Mouse (Mus musculus) CH12.LX (cell line): Measurements from ENCODE around the gene Grid1. TPM values are rescaled to one million over a fixed set of nuclear protein-coding genes. Genes with fewer than 3 reads are reported as not detected.

ENCODE experiments used
- DNase-seq: peaks from one replicate; pipeline ENCODE4 v3.0.0-alpha.2; 2013; ENCODE audit errors: extremely low read depth
- H3K27ac ChIP-seq: 2 replicates; pipeline ENCODE4 v1.5.1; 2012; ENCODE audit warnings: low read depth, mild to moderate bottlenecking, control low read depth, moderate library complexity; ENCODE audit not compliant: insufficient read depth
- H3K27me3 ChIP-seq: replicated peaks from 2 replicates; pipeline ENCODE3; 2012; ENCODE audit warnings: inconsistent platforms
- H3K36me3 ChIP-seq, 2 experiments: replicated peaks in 1 of 2; 2 replicates each; pipeline versions ENCODE3 to v1.6.1; 2012; ENCODE audit warnings: inconsistent platforms in 1 of 2, low read length in 1 of 2, mild to moderate bottlenecking in 1 of 2, mixed read lengths in 1 of 2, moderate library complexity in 1 of 2; ENCODE audit not compliant: control insufficient read depth in 1 of 2, insufficient read depth in 1 of 2
- H3K4me1 ChIP-seq, 2 experiments: 2 replicates each; pipeline ENCODE4 v1.6.1; 2012; ENCODE audit warnings: inconsistent platforms in 1 of 2, moderate library complexity in 1 of 2; ENCODE audit not compliant: insufficient read depth in 2 of 2, control insufficient read depth in 1 of 2
- H3K4me2 ChIP-seq: 2 replicates; pipeline ENCODE4 v1.6.1; 2012; ENCODE audit warnings: low read depth, mild to moderate bottlenecking, control low read depth; ENCODE audit not compliant: poor library complexity, insufficient read depth, severe bottlenecking
- H3K4me3 ChIP-seq, 3 experiments: fragments of 150-350 bp in 1 of 3; sonication (generic) in 1 of 3; replicated peaks in 1 of 3; 2 replicates each; pipeline versions ENCODE3 to v1.5.1; 2011 to 2012; ENCODE audit warnings: low read depth in 2 of 3, low read length in 2 of 3, mild to moderate bottlenecking in 2 of 3, moderate library complexity in 2 of 3, control low read depth in 1 of 3, improper control_type of control experiment in 1 of 3, inconsistent platforms in 1 of 3, mixed read lengths in 1 of 3; ENCODE audit not compliant: poor library complexity in 1 of 3
- H3K79me2 ChIP-seq: replicated peaks from 2 replicates; pipeline ENCODE4 v1.6.1; 2012; ENCODE audit warnings: mild to moderate bottlenecking, moderate library complexity; ENCODE audit not compliant: control insufficient read depth, poor library complexity, insufficient read depth, severe bottlenecking; ENCODE audit errors: extremely low read depth
- H3K9ac ChIP-seq: 2 replicates; pipeline ENCODE4 v1.6.1; 2012; ENCODE audit warnings: low read depth, mild to moderate bottlenecking, control low read depth, moderate library complexity; ENCODE audit not compliant: insufficient read depth
- H3K9me3 ChIP-seq: replicated peaks from 2 replicates; pipeline ENCODE3; 2012; ENCODE audit warnings: low read length, inconsistent platforms, mixed read lengths
- CHD1 ChIP-seq: IDR thresholded peaks from 2 replicates; pipeline ENCODE4 v1.6.1; 2012; ENCODE audit warnings: low read depth, low read length, improper control_type of control experiment, inconsistent platforms
- CTCF ChIP-seq, 2 experiments: IDR thresholded peaks in 1 of 2; conservative IDR thresholded peaks in 1 of 2; 2 replicates each; pipeline ENCODE4 v1.5.1; 2011 to 2012; ENCODE audit warnings: low read depth in 2 of 2, low read length in 2 of 2, improper control_type of control experiment in 1 of 2, inconsistent platforms in 1 of 2, mild to moderate bottlenecking in 1 of 2, moderate library complexity in 1 of 2
- E2F4 ChIP-seq: IDR thresholded peaks from 2 replicates; pipeline ENCODE4 v1.6.1; 2011; ENCODE audit warnings: low read depth, low read length, improper control_type of control experiment; ENCODE audit not compliant: insufficient replicate concordance
- ELF1 ChIP-seq: IDR thresholded peaks from 2 replicates; pipeline ENCODE4 v1.6.1; 2014; ENCODE audit warnings: low read depth, mild to moderate bottlenecking, inconsistent platforms, low read length, improper control_type of control experiment
- IRF4 ChIP-seq: IDR thresholded peaks from 2 replicates; pipeline ENCODE4 v1.6.1; 2014; ENCODE audit warnings: low read depth, mild to moderate bottlenecking, inconsistent platforms, low read length, improper control_type of control experiment
- MAFK ChIP-seq: IDR thresholded peaks from 2 replicates; pipeline ENCODE4 v1.6.1; 2011; ENCODE audit warnings: low read length, improper control_type of control experiment; ENCODE audit not compliant: insufficient replicate concordance
- MYC ChIP-seq: IDR thresholded peaks from 2 replicates; pipeline ENCODE4 v1.6.1; 2011; ENCODE audit warnings: low read depth, mild to moderate bottlenecking, improper control_type of control experiment, low read length
- NELFE ChIP-seq: IDR thresholded peaks from 2 replicates; pipeline ENCODE4 v1.6.1; 2011; ENCODE audit warnings: low read depth, low read length, improper control_type of control experiment
- NRF1 ChIP-seq: IDR thresholded peaks from 2 replicates; pipeline ENCODE4 v1.6.1; 2014; ENCODE audit warnings: low read depth, mild to moderate bottlenecking, inconsistent platforms, low read length, improper control_type of control experiment, moderate library complexity
- PAX5 ChIP-seq: IDR thresholded peaks from 2 replicates; pipeline ENCODE4 v1.6.1; 2012; ENCODE audit warnings: low read length, inconsistent platforms, mixed read lengths
- POLR2A ChIP-seq: IDR thresholded peaks from 2 replicates; pipeline ENCODE4 v1.6.1; 2011; ENCODE audit warnings: low read depth, mild to moderate bottlenecking, improper control_type of control experiment, low read length
- RCOR1 ChIP-seq: conservative IDR thresholded peaks from 2 replicates; pipeline ENCODE4 v1.6.1; 2012; ENCODE audit warnings: low read depth, mild to moderate bottlenecking, inconsistent platforms, low read length, improper control_type of control experiment
- USF2 ChIP-seq: conservative IDR thresholded peaks from 2 replicates; pipeline ENCODE4 v1.6.1; 2011; ENCODE audit warnings: low read depth, low read length, improper control_type of control experiment
- ZC3H11A ChIP-seq: IDR thresholded peaks from 2 replicates; pipeline ENCODE4 v1.6.1; 2012; ENCODE audit warnings: low read depth, mild to moderate bottlenecking, inconsistent platforms, low read length, improper control_type of control experiment
- ZKSCAN1 ChIP-seq: IDR thresholded peaks from 2 replicates; pipeline ENCODE4 v1.6.1; 2012; ENCODE audit warnings: low read depth, inconsistent platforms, low read length, improper control_type of control experiment, borderline replicate concordance
- ZNF384 ChIP-seq: IDR thresholded peaks from 2 replicates; pipeline ENCODE4 v1.6.1; 2012; ENCODE audit warnings: low read depth, low read length, improper control_type of control experiment, inconsistent platforms
- dilution Hi-C: fragments of 300-500 bp; cut with MboI; formaldehyde crosslinking; loops from 2 replicates; pipeline ENCODE4 v1.14.3; 2020; ENCODE audit warnings: low sequenced_read_pairs; ENCODE audit not compliant: extremely low pct_unique_long_range_greater_than_20kb, extremely low pct_ligation_motif_present
- in situ Hi-C: fragments of 300-500 bp; cut with MboI; formaldehyde crosslinking; loops from 3 replicates; pipeline ENCODE4 v1.14.3; 2019; ENCODE audit warnings: low sequenced_read_pairs, low pct_ligation_motif_present, low pct_unique_long_range_greater_than_20kb, mixed read lengths
- polyA plus RNA-seq: library from polyadenylated mRNA; unstranded; fragments of >175 nt; gene quantifications from 2 replicates; pipeline ENCODE4 v1.2.1, GENCODE M21; 2012; ENCODE audit warnings: low read depth; ENCODE audit not compliant: insufficient read length
- total RNA-seq, 2 experiments: library from RNA; depleted of rRNA; stranded (reverse); fragments of 300-350 nt in 1 of 2; fragments of >200 nt in 1 of 2; gene quantifications; 2 replicates each; pipeline ENCODE4 v1.2.3; 2012 to 2014

Gene Grid1
- total and polyA plus RNA-seq, 3 experiments: not detected

DNA sequence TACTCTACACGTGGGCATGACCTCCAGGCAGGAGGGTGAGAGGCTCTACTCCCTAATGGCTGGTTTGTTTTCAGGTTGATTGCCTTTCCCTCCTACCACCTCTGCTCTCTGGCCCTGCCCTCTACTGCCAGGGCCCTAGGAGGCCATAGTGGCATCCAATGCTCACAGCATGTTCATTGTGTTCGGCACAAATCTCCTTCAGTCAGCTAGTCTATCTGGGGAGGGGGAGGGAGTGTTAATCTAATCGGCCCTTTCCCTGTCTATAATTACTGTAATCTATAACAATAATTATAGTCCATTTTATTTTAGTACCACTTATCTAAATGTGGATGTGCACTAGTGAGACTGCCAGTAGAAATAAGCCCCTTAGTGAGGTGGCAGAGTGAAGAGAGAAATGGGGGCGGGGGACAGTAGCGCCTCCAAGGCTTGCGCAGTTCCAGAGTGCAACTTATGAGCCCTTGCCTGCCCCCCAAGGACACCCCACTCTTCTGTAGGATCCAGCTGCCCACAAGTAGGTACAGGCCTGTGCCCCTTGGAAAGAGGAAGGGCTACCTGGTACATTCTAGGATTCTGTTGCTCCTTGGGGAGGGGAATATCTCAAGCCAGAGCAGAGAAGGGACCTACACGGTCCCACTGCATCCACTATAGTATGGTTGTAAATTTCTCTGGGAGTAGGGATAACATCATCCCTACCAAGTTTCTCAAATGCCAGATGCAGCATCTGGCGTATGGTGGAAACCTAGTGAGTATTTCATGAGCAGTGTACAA lies 545.5 kb downstream of the Grid1 start:
- in situ Hi-C loops: no loop called here
- Histone ChIP-seq H3K27ac (no peak overlapping the region), H3K9me3 (no peaks in the 10 kb centered on the region), H3K4me1 (no peaks in the 10 kb centered on the region), H3K9ac (no peak overlapping the region), H3K79me2 (no peaks in the 10 kb centered on the region), H3K4me3 (no peak overlapping the region), H3K36me3 (no peaks in the 10 kb centered on the region), H3K4me2 (no peak overlapping the region), H3K27me3 (peaks cover 10% of the 10 kb centered on the region)
- no peak for TF ChIP-seq RCOR1
- no peak for TF ChIP-seq ZKSCAN1
- no peak for TF ChIP-seq USF2
- TF ChIP-seq MYC: no peak
- no peak for TF ChIP-seq CTCF (conservative IDR thresholded peaks at IDR 0.05 in 1 of 2, IDR thresholded peaks at IDR 0.05 in 1 of 2; ENCODE audit: low read depth in 2 of 2, low read length in 2 of 2)
- TF ChIP-seq ZNF384: no peak
- no peak for TF ChIP-seq ELF1
- no peak for TF ChIP-seq MAFK
- no peak for TF ChIP-seq POLR2A
- no peak for TF ChIP-seq NELFE
- no peak for TF ChIP-seq ZC3H11A
- no peak for TF ChIP-seq PAX5
- dilution Hi-C loops: no loop called here
- DNase-seq: no peak

GRCm38 (mm10) chr14:35374374-35374773 lies 554.5 kb downstream of the Grid1 start:
- Histone ChIP-seq H3K4me1 (no peaks in the 10 kb centered on the region), H3K79me2 (no peaks in the 10 kb centered on the region), H3K4me3 (no peak overlapping the region), H3K27me3 (no peaks in the 10 kb centered on the region), H3K36me3 (no peaks in the 10 kb centered on the region), H3K9me3 (peaks cover 4% of the 10 kb centered on the region), H3K27ac (no peak overlapping the region), H3K4me2 (no peak overlapping the region), H3K9ac (no peak overlapping the region)
- dilution Hi-C loops (no loop called here), in situ Hi-C loops (no loop called here)
- no peak for DNase-seq
- TF ChIP-seq NRF1 (no peak), IRF4 (no peak), CHD1 (no peak), E2F4 (no peak)
